Mouse (Mus musculus) lung, postnatal 0 days (tissue): ENCODE results near the gene Cyth3.

Source experiments
- CTCF ChIP-seq: IDR thresholded peaks from 2 replicates; pipeline ENCODE4 v1.5.1; 2016; ENCODE audit warnings: antibody characterized with exemption, mild to moderate bottlenecking
- EP300 ChIP-seq: IDR thresholded peaks from 2 replicates; pipeline ENCODE4 v1.6.1; 2016; ENCODE audit warnings: antibody characterized with exemption, mild to moderate bottlenecking, control low read depth

- TF ChIP-seq CTCF (no peak), EP300 (no peak)
These were observed 4.6 kb upstream of the Cyth3 start for GRCm38 (mm10) chr5:143617487-143618209.
